Mouse (Mus musculus) lung, postnatal 0 days (tissue): ENCODE results near the gene Sgms1.

Source experiments
- CTCF ChIP-seq: IDR thresholded peaks from 2 replicates; pipeline ENCODE4 v1.5.1; 2016; ENCODE audit warnings: antibody characterized with exemption, mild to moderate bottlenecking
- EP300 ChIP-seq: IDR thresholded peaks from 2 replicates; pipeline ENCODE4 v1.6.1; 2016; ENCODE audit warnings: antibody characterized with exemption, mild to moderate bottlenecking, control low read depth

- TF ChIP-seq EP300, result peak; percentile 67; the same call in 1 of the 2 replicates
- TF ChIP-seq CTCF, result no peak
Observed at GRCm38 (mm10) chr19:32279400-32279799, 110.1 kb downstream of the Sgms1 start.
